Mouse (Mus musculus) bone marrow macrophage, adult 2 months (primary cell): ENCODE data around the gene Slc22a22. TPM values are rescaled to one million over a fixed set of nuclear protein-coding genes. Genes with fewer than 3 reads are reported as not detected.
"Not testable (repeated sequence)": the region's sequence is repeated elsewhere in the genome, so short reads cannot be mapped to it uniquely, and the experiment has no call there.

ENCODE experiments used
- H3K27ac ChIP-seq: 2 replicates; pipeline ENCODE4 v1.5.1; 2012; ENCODE audit warnings: low read depth, low read length; ENCODE audit not compliant: insufficient read depth
- H3K4me1 ChIP-seq: 2 replicates; pipeline ENCODE4 v1.6.1; 2012; ENCODE audit warnings: low read length; ENCODE audit not compliant: control insufficient read depth, insufficient read depth
- H3K4me3 ChIP-seq: 2 replicates; pipeline ENCODE4 v1.5.1; 2012; ENCODE audit warnings: mild to moderate bottlenecking, low read length, moderate library complexity; ENCODE audit not compliant: insufficient read depth
- CTCF ChIP-seq: IDR thresholded peaks from 2 replicates; pipeline ENCODE4 v1.5.1; 2012; ENCODE audit warnings: low read depth, mild to moderate bottlenecking, low read length, moderate library complexity
- POLR2A ChIP-seq: IDR thresholded peaks from 2 replicates; pipeline ENCODE4 v1.6.1; 2012; ENCODE audit warnings: mild to moderate bottlenecking, low read depth, low read length, borderline replicate concordance
- polyA plus RNA-seq: library from polyadenylated mRNA; stranded (reverse); fragments of >200 nt; gene quantifications from 2 replicates; pipeline ENCODE4 v1.2.4, GENCODE M21; 2012; ENCODE audit not compliant: missing spikeins, insufficient read depth, insufficient read length

Slc22a22 gene
- polyA plus RNA-seq, 1 experiment = not detected

- Histone ChIP-seq H3K4me1 (no peaks in the 10 kb centered on the region), H3K4me3 (no peak overlapping the region), H3K27ac (no peak overlapping the region)
- TF ChIP-seq POLR2A = no peak
- TF ChIP-seq CTCF = no peak
Measured at GRCm38 (mm10) chr15:57394053-57394452, 83.4 kb downstream of the Slc22a22 start.

GRCm38 (mm10) chr15:57380381-57380780 is 97.0 kb downstream of the Slc22a22 start:
- Histone ChIP-seq H3K27ac (no peak overlapping the region), H3K4me3 (no peak overlapping the region), H3K4me1 (no peaks in the 10 kb centered on the region)
- TF ChIP-seq CTCF = no peak
- no peak for TF ChIP-seq POLR2A

- TF ChIP-seq CTCF (no peak), POLR2A (no peak)
- H3K4me1 ChIP-seq = no peaks in the 10 kb centered on the region
- no peak overlapping the region for H3K27ac ChIP-seq
- H3K4me3 ChIP-seq = no peak overlapping the region
Measured at GRCm38 (mm10) chr15:57366446-57366845, 111.0 kb downstream of the Slc22a22 start.

- no peak for TF ChIP-seq CTCF
- no peak for TF ChIP-seq POLR2A
- Histone ChIP-seq H3K4me3 (no peak overlapping the region), H3K27ac (no peak overlapping the region), H3K4me1 (no peaks in the 10 kb centered on the region)
Measured at GRCm38 (mm10) chr15:57355278-57355677, 122.1 kb downstream of the Slc22a22 start.

- Histone ChIP-seq H3K27ac (no peak overlapping the region), H3K4me1 (no peaks in the 10 kb centered on the region), H3K4me3 (no peak overlapping the region)
- TF ChIP-seq CTCF (no peak), POLR2A (no peak)
Measured at GRCm38 (mm10) chr15:57340499-57340898, 136.9 kb downstream of the Slc22a22 start.

GRCm38 (mm10) chr15:57331326-57331725 is 146.1 kb downstream of the Slc22a22 start:
- no peaks in the 10 kb centered on the region for H3K4me1 ChIP-seq
- H3K4me3 ChIP-seq = no peak overlapping the region
- no peak overlapping the region for H3K27ac ChIP-seq
- TF ChIP-seq POLR2A = no peak
- no peak for TF ChIP-seq CTCF

- TF ChIP-seq CTCF (no peak), POLR2A (no peak)
- Histone ChIP-seq H3K4me3 (no peak overlapping the region), H3K27ac (no peak overlapping the region), H3K4me1 (no peaks in the 10 kb centered on the region)
Measured at GRCm38 (mm10) chr15:57318001-57318400, 159.4 kb downstream of the Slc22a22 start.

GRCm38 (mm10) chr15:57316486-57316885 is 160.9 kb downstream of the Slc22a22 start:
- Histone ChIP-seq H3K4me1 (no peaks in the 10 kb centered on the region), H3K27ac (no peak overlapping the region), H3K4me3 (no peak overlapping the region)
- TF ChIP-seq CTCF = no peak

- no peaks in the 10 kb centered on the region for H3K4me1 ChIP-seq
- no peak overlapping the region for H3K4me3 ChIP-seq
- H3K27ac ChIP-seq = no peak overlapping the region
- no peak for TF ChIP-seq CTCF
- no peak for TF ChIP-seq POLR2A
Measured at GRCm38 (mm10) chr15:57302710-57303109, 174.7 kb downstream of the Slc22a22 start.

- no peak for TF ChIP-seq CTCF
- TF ChIP-seq POLR2A = no peak
- Histone ChIP-seq H3K4me1 (no peaks in the 10 kb centered on the region), H3K27ac (no peak overlapping the region), H3K4me3 (no peak overlapping the region)
Measured at GRCm38 (mm10) chr15:57278505-57278904, 198.9 kb downstream of the Slc22a22 start.

GRCm38 (mm10) chr15:57276411-57276810 is 201.0 kb downstream of the Slc22a22 start:
- no peak for TF ChIP-seq CTCF
- no peak for TF ChIP-seq POLR2A
- no peak overlapping the region for H3K4me3 ChIP-seq
- H3K4me1 ChIP-seq = no peaks in the 10 kb centered on the region
- no peak overlapping the region for H3K27ac ChIP-seq

- not testable (repeated sequence) for H3K4me3 ChIP-seq, H3K27ac ChIP-seq, H3K4me1 ChIP-seq
Measured at GRCm38 (mm10) chr15:57240061-57240460, 237.4 kb downstream of the Slc22a22 start.
